Mouse (Mus musculus) adrenal gland, adult (tissue): ENCODE results near the gene Elf2.
"Not testable (repeated sequence)": the region's sequence is repeated elsewhere in the genome, so short reads cannot be mapped to it uniquely, and the experiment has no call there.

ENCODE experiments used
- DNase-seq, 2 experiments: peaks; one replicate each; pipeline ENCODE4 v3.0.0; 2022 to 2023; ENCODE audit warnings: low spot score in 1 of 2; ENCODE audit not compliant: inconsistent age in 2 of 2

Gene Elf2

GRCm38 (mm10) chr3:51333234-51333889, 7.1 kb downstream of the Elf2 start:
- peak; percentile 77 to 87 for DNase-seq

DNA sequence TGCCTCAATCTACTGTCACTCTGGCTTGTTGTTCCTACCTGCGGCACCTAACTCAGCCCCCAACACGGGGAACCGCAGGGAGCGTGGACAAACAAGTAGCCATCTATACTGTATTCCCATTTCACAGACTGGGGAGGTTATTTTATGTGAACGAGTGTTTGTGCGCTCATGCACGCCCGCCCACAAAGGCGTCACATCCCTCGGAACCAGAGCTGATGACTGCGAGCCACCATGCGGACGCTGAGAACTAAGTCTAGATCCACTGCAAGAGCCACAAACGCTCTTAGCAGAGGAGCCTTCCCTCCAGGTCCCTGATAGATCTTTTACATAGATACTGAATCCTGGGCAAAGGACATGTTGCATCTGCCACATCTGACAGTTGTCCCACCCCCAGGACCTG, 10.4 kb downstream of the Elf2 start:
- peak in 1 of 2 experiments; percentile 38 for DNase-seq

- DNase-seq: no peak
Measured at GRCm38 (mm10) chr3:51328546-51328945, 11.9 kb downstream of the Elf2 start.

DNA sequence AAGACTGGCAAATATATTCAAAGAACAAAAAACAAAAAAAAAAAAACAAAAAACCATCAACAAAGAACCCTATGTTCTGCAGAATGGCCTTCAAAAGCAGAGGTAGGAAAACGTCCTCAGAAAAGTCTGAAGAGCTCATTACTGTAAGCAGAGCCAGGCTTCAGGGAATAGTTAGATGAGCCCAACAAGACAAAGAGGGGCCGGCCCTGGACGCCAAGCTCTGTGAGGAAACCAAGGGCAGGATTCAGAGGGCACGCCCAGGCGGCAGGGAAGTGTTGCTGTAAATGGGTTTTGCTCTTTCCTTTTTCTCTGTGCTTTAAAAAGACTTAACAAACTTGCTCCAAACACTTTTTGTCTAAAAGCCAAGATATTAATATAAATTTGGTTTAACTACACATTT, 12.6 kb downstream of the Elf2 start:
- DNase-seq: peak; percentile 58 to 76

DNA sequence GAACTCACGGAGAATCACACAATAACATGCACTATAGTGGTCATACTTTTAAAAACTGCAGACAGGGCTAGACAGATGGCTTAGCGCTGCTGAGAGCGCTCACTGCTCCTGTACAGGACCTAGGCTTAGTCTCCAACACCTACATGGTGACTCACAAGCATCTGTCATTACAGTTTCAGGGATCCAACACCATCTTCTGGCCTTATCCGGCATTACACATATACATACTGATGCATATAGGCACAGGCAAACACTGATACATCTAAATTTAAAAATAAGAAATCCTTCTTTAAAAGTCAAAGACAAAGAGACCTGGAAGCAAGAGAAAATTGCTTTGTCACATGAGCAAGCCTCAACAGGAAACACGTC, 13.1 kb downstream of the Elf2 start:
- DNase-seq: no peak

DNA sequence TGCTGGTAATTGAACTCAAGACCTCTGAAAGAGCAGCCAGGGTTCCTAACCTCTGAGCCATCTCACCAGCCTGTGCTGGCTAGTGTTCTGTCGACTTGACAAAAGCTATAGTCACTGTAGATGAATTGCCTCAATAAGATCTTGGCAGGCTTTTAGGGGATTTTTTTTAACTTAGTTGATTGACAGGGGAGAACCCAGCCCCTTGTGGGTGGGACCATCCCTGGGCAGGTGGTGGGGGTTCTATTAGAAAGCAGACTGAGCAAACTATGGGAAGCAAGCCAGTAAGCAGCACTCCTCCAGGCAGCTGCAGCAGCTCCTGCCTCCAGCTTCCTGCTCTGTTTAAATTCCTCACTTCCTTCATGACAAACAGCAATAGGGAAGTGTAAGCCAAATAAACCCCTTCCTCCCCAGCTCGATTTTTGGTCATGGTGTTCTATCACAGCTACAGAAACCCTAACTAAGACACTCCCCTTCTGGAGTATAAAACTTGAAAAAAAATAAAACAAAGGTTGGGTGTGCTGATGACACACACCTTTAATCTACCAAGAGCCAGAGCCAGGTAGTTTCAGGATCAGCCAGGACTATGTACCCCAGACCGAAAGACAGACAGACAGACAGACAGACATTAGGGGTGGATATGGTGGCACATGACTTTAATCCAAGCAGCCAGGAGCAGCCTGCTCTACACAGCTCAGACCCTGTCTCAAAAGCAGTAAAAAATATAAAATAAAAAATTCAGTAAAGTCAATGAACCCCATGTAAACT, 13.6 kb downstream of the Elf2 start:
- DNase-seq: peak; percentile 55 to 72

DNA sequence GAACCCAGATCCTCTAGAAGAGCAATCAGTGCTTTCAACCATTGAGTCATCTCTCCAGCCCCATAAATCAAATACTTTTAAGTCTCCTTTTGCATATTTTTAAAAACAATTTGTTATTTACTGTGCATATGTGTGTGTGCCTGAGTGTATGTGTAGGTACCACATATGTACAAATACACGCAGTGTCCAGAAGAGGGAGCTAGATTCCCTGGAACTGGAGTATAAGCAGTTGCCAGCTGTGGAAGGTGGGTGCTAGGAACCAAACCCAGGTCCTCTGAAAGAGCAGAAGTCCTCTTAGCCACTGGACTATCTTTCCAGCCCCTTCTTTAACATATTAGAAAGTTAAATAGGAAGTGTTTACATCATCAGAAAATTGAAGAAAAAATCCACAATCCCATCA, 15.0 kb downstream of the Elf2 start:
- no peak for DNase-seq

DNA sequence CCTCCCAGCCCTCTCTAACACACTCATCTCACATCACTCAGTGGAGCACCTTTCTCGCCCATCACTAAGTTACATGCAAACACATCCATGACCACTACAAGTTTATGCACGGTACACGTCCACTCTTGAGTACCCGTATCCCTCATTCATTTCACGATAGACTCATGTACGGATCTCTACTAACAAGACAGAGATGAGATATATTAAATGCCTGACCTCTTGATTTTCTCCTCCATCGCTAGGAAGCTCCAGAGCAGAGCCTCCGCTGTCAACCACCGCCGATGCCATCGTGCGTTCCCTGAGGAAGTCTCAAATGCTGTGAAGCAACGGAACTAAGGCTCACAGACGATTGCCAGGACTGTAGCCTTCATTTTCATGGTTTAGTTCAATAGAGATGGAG, 17.5 kb downstream of the Elf2 start:
- DNase-seq: no peak

DNA sequence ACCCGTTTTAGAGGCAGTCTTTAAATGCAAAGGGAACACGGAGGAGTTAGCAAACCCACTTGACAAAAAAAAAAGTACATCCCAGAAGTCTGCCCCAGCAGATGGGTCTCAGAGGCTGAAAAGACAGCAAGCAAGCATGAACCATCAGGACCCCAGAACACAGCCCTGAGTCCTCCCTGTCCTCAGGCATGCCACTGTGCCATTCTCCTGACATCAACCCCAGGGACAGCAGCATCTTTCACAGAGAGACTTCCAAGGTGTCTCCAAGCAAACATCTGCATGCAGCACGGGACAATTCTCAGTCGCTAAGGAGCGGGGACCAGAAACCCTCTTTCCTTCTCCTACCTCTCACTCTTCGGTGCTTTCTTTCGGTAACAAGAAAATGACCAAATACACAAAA, 18.1 kb downstream of the Elf2 start:
- no peak for DNase-seq

DNA sequence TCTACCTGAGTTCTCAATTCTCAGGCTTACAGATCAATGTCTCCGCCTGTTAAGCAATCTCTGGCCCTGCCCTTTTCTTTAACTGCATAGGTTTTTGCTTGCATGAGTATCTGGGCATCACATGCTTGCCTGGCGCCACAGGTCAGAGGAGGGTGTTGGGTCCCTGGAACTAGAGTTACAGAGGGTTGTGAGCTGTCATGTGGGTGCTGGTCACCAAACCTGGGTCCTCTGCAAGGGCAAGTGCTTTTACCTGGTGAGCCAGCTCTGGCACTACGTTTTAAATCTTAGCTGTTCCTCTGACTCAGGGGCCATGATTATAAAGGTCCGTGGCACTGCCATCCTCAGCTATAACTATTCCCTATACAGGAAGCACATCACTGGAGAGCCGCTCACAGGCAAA, 19.3 kb downstream of the Elf2 start:
- DNase-seq: no peak

GRCm38 (mm10) chr3:51318053-51318452, 22.4 kb downstream of the Elf2 start:
- not testable (repeated sequence) for DNase-seq

DNA sequence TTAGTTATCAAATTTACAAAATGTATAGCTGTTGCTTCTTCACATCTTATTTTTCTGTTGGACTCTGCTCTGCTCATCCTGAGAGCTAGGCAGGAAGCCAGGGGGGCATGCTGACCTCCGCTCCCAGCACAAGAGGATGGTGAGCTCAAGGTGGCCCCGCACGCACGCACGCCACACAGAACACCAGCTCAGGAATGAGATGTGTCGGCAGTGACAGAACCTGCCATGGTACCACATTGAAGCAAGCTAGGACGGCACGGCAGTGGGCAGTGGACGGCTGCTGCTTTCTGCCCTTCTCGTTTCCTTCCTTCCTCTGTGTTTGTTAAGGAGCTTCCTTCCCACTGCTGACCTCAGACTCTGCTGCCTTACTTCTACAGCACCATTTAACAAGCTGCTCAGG, 23.6 kb downstream of the Elf2 start:
- DNase-seq: no peak

GRCm38 (mm10) chr3:51311638-51312037, 28.8 kb downstream of the Elf2 start:
- no peak for DNase-seq

- peak; percentile 35 to 59 for DNase-seq
Measured at GRCm38 (mm10) chr3:51310098-51310497, 30.4 kb downstream of the Elf2 start.

DNA sequence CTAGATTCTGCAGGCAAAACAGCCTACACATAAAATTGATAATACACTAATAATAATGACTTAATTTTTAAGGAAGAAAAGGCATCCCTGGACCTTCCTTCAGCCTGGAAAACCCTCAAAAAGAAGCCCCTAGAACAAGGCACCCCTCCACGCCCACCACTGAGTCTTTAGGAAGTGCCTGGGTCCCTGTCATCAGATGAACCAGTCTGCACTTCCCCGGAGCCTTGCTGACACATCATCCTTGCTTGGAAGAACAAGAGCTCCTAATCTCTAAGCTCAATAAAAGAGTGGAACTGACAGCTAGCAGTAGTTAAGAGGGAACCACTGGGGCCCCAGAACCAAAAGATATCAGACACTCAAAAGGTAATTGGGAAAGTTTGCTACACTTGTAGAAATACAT, 33.8 kb downstream of the Elf2 start:
- DNase-seq: no peak

- DNase-seq: peak in 1 of 2 experiments; percentile 55
Measured at GRCm38 (mm10) chr3:51305961-51306360, 34.5 kb downstream of the Elf2 start.

DNA sequence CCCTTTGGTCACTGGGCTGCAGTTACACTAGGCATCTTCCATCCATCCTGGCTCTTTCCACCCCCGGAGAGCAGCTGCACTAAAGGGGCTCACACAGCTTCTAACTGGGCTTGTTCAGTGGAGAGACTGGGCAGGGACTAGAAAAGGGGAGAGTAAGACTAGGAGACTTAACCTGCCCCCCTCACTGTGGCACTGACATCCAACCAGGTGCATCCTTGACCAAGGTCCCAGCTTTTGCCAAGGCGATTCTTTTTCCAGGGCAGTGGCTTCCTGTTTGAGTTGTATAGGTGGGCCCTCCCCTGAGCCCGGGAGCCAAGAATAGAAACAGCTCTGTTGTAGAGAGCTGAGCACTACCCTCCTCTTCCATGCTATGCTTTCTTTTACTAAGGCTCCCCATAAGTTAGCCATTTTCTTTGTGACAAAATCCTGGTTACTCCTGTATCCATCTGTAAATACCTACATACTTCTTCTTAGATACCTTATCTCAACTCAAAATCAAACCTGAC, 37.4 kb downstream of the Elf2 start:
- no peak for DNase-seq

DNA sequence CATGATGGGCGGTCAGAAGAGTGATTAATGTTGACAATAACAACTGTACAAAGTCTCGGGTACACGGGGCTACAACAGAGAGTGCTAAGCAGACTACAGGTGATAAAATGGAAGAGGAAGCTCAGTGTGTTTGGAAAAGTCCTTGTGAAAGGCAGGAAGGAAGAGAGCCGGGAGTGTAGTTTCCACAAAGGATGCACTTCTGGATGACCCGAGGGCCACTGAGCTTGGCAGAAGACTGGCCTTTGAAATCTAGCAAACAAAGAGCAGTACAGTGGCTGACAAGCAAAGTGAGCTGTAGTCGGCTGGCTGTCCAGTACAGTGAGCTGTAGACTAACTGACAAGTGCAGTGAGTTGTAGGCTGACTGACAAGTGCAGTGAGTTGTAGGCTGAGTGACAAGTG, 38.9 kb downstream of the Elf2 start:
- no peak for DNase-seq

DNA sequence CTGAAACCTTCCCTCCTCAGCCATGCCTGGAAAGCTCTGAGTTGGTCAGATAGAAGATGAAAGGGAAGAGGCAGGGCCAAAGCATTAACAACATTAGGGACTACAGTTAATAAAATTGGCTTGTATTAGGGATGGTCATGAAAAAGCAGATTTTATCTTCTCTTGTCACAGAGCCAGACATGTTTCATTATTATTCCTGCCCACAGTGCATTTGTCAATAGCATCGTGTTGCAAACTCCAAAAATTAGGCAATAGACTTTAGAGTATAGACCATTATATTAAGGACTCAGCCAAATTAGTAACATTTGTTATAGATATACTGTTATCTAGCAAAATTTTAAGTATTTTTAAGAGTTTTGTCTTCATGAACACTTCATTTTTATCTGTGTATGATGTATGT, 43.7 kb downstream of the Elf2 start:
- no peak for DNase-seq

- no peak for DNase-seq
Measured at GRCm38 (mm10) chr3:51295225-51295624, 45.2 kb downstream of the Elf2 start.

GRCm38 (mm10) chr3:51294251-51294650, 46.2 kb downstream of the Elf2 start:
- no peak for DNase-seq
